15 mouse cellular contexts compared by ENCODE assay signal in the genomic region with DNA sequence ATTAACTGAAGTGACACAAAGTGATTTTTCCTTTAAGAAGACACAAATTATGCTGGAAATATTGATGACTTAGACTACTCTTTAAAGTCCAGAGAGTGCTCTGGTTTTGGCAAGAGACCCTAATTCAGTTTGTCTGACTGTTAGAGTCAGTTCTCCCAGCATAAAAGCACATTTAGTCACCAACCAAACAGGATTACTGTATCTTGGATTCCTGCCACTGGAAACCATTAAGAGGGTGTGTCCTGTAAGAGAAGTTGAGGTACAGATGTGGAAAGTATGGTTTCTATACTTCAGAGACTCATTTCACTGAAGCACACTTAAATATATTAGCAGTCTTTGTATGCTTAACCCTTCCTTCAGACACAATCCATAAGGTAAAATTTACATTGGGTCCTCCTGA.
"Had no signal": no experiment of that assay in that cellular context is flagged by ENCODE, and none has a peak within 500 bp of the region (broad histone marks: within the 10 kb centered on the region; RNA-seq: fewer than 3 reads in every experiment).

No protein-coding gene starts in this region.

- H3K36me3 ChIP-seq: midbrain, embryonic 10.5 days; midbrain, embryonic 12.5 days; neural tube, embryonic 12.5 days; stomach, embryonic 15.5 days had no signal

- ATAC-seq: midbrain, embryonic 16.5 days had no signal

- H3K9me3 ChIP-seq: midbrain, embryonic 10.5 days; midbrain, embryonic 12.5 days; neural tube, embryonic 12.5 days; stomach, embryonic 15.5 days had no signal

- H3K27me3 ChIP-seq: midbrain, embryonic 12.5 days; neural tube, embryonic 12.5 days; stomach, embryonic 15.5 days had no signal

- H3K4me1 ChIP-seq: midbrain, embryonic 10.5 days; midbrain, embryonic 12.5 days; neural tube, embryonic 12.5 days; stomach, embryonic 15.5 days had no signal

- H3K4me2 ChIP-seq: lung, embryonic 14.5 days; midbrain, embryonic 12.5 days; neural tube, embryonic 12.5 days; stomach, embryonic 15.5 days had no signal

- H3K4me3 ChIP-seq: midbrain, embryonic 10.5 days; midbrain, embryonic 12.5 days; neural tube, embryonic 12.5 days; stomach, embryonic 15.5 days had no signal

- H3K9ac ChIP-seq: lung, embryonic 14.5 days; midbrain, embryonic 12.5 days; neural tube, embryonic 12.5 days; stomach, embryonic 15.5 days had no signal

- H3K27ac ChIP-seq: midbrain, embryonic 10.5 days; midbrain, embryonic 12.5 days; neural tube, embryonic 12.5 days; stomach, embryonic 15.5 days; stomach, postnatal 0 days had no signal

- DNase-seq: lung, adult 18-20 months; lung, embryonic 14.5 days; lung, postnatal 10 days; lung, postnatal 4 days; midbrain, embryonic 14.5 days; right cerebral cortex, postnatal 14 days; thymus, adult 2 months; thymus, postnatal 14 days; thymus, postnatal 36 days had no signal
